Comparison of ENCODE assay signal across 19 mouse cellular contexts in genomic region chr17:80644983-80645693, GRCm38 (mm10).
DNase-seq lines count a peak whose midpoint lies in the region; ATAC-seq and TF ChIP-seq lines count a peak whose summit lies in the region.
"Had no signal": no experiment of that assay in that cellular context is flagged by ENCODE, and none has a peak within 500 bp of the region (broad histone marks: within the 10 kb centered on the region; RNA-seq: fewer than 3 reads in every experiment).

No protein-coding gene starts in this region.

- TF ChIP-seq CTCF in lung, embryonic 14.5 days (IDR thresholded peaks at IDR 0.05; ENCODE audit: low read depth): no peak
- no peak for TF ChIP-seq CTCF in lung, adult 2 months (IDR thresholded peaks at IDR 0.05; ENCODE audit: insufficient read depth, low read length)
- no peak for TF ChIP-seq CTCF in E14TG2a.4 (conservative IDR thresholded peaks at IDR 0.05; ENCODE audit: low read length)

- H3K36me3 ChIP-seq in lung, embryonic 14.5 days (ENCODE audit: insufficient read depth): peaks cover 75% of the 10 kb centered on the region
- peaks cover 44% of the 10 kb centered on the region for H3K36me3 ChIP-seq in lung, embryonic 16.5 days (ENCODE audit: control insufficient read depth, insufficient read depth, low read length)
- peaks cover 85% of the 10 kb centered on the region for H3K36me3 ChIP-seq in E14TG2a.4 (ENCODE audit: insufficient read depth, low read length)
- H3K36me3 ChIP-seq: G1E had no signal

- peak; percentile 82 for DNase-seq in lung, embryonic 14.5 days
- DNase-seq in lung, adult 2 months: no peak
- no peak for DNase-seq in lung, postnatal 25 days (ENCODE audit: low spot score)
- no peak for DNase-seq in thymus, postnatal 14 days
- DNase-seq: adrenal gland, adult 8-10 months; cerebellum, adult 11-12 months; cerebellum, adult 2 months; cerebellum, adult 9-10 months; cerebellum, postnatal 10 days; cerebellum, postnatal 25 days had no signal

- peak; percentile 56; the same call in 1 of the 2 replicates for ATAC-seq in lung, embryonic 14.5 days (ENCODE audit: insufficient read depth)
- peak; percentile 68 for ATAC-seq in lung, embryonic 16.5 days (ENCODE audit: low read depth)
- ATAC-seq: activated CD4-positive, CD25-positive, alpha-beta regulatory T cell, adult 4 months; forebrain, embryonic 13.5 days; forebrain, embryonic 15.5 days; Patski had no signal

- no peak overlapping the region for H3K4me3 ChIP-seq in lung, embryonic 14.5 days (ENCODE audit: low read depth, low read length)
- H3K4me3 ChIP-seq in lung, adult 2 months (replicated peaks; ENCODE audit: extremely low read depth, low read depth, low read length): no peak overlapping the region
- no peak overlapping the region for H3K4me3 ChIP-seq in lung, embryonic 16.5 days (ENCODE audit: low read length)
- 0 out of 2 replicates have a peak overlapping the region, but pooled peaks have one; percentile 13 for H3K4me3 ChIP-seq in E14TG2a.4 (replicated peaks; ENCODE audit: low read length)
- H3K4me3 ChIP-seq: embryonic facial prominence, embryonic 10.5 days; embryonic facial prominence, embryonic 12.5 days; forebrain, embryonic 13.5 days; forebrain, embryonic 15.5 days had no signal

- WGBS in lung, embryonic 14.5 days: 46% methylated on average over 14 of the region's 14 CpGs
- 54% methylated on average over 14 of the region's 14 CpGs for WGBS in lung, adult 2 months
- WGBS in lung, embryonic 16.5 days: 53% methylated on average over 14 of the region's 14 CpGs

- H3K9me3 ChIP-seq in lung, embryonic 14.5 days (ENCODE audit: low read depth, low read length): no peaks in the 10 kb centered on the region
- no peaks in the 10 kb centered on the region for H3K9me3 ChIP-seq in lung, embryonic 16.5 days (ENCODE audit: control insufficient read depth, low read length)
- peaks cover 22% of the 10 kb centered on the region for H3K9me3 ChIP-seq in E14TG2a.4 (ENCODE audit: low read length)
- H3K9me3 ChIP-seq: embryonic facial prominence, embryonic 10.5 days; embryonic facial prominence, embryonic 12.5 days; forebrain, embryonic 13.5 days; forebrain, embryonic 15.5 days had no signal

- no peak overlapping the region for H3K9ac ChIP-seq in lung, embryonic 14.5 days
- no peak overlapping the region for H3K9ac ChIP-seq in lung, embryonic 16.5 days (ENCODE audit: low read length)
- H3K9ac ChIP-seq: embryonic facial prominence, embryonic 12.5 days; forebrain, embryonic 13.5 days; forebrain, embryonic 15.5 days had no signal

- TF ChIP-seq POLR2A in lung, adult 2 months (IDR thresholded peaks at IDR 0.05; ENCODE audit: borderline replicate concordance, extremely low read depth, low read depth, low read length): no peak

- no peaks in the 10 kb centered on the region for H3K27me3 ChIP-seq in lung, embryonic 14.5 days (ENCODE audit: insufficient read depth, low read length)
- H3K27me3 ChIP-seq in lung, embryonic 16.5 days (ENCODE audit: control insufficient read depth, insufficient read depth, low read depth, low read length): no peaks in the 10 kb centered on the region
- no peaks in the 10 kb centered on the region for H3K27me3 ChIP-seq in E14TG2a.4 (ENCODE audit: insufficient read depth, low read length)
- H3K27me3 ChIP-seq: embryonic facial prominence, embryonic 12.5 days; forebrain, embryonic 13.5 days; forebrain, embryonic 15.5 days; Patski had no signal

- peaks cover 3% of the 10 kb centered on the region; the same call in 1 of the 2 replicates for H3K4me1 ChIP-seq in lung, embryonic 14.5 days (ENCODE audit: insufficient read depth)
- H3K4me1 ChIP-seq in lung, adult 2 months (ENCODE audit: control insufficient read depth, insufficient read depth, low read length): peaks cover 15% of the 10 kb centered on the region
- H3K4me1 ChIP-seq in lung, embryonic 16.5 days (replicated peaks; ENCODE audit: control insufficient read depth, insufficient read depth, low read length): peaks cover 18% of the 10 kb centered on the region
- H3K4me1 ChIP-seq in E14TG2a.4 (replicated peaks; ENCODE audit: low read depth, low read length): peaks cover 28% of the 10 kb centered on the region
- H3K4me1 ChIP-seq: forebrain, embryonic 13.5 days; forebrain, embryonic 15.5 days had no signal

- peak overlapping the region; percentile 63 for H3K27ac ChIP-seq in lung, embryonic 14.5 days (ENCODE audit: low read depth)
- H3K27ac ChIP-seq in lung, embryonic 16.5 days (ENCODE audit: low read length): peak overlapping the region; percentile 83
- H3K27ac ChIP-seq: embryonic facial prominence, embryonic 10.5 days; embryonic facial prominence, embryonic 12.5 days; forebrain, embryonic 13.5 days; forebrain, embryonic 15.5 days had no signal

- H3K4me2 ChIP-seq in lung, embryonic 14.5 days: peak overlapping the region; percentile 35; the same call in 1 of the 2 replicates
- no peak overlapping the region for H3K4me2 ChIP-seq in lung, embryonic 16.5 days (ENCODE audit: low read depth, low read length)
- H3K4me2 ChIP-seq: embryonic facial prominence, embryonic 12.5 days; forebrain, embryonic 13.5 days; forebrain, embryonic 15.5 days had no signal
